ENCODE assay signal across 13 mouse cellular contexts in the genomic region with DNA sequence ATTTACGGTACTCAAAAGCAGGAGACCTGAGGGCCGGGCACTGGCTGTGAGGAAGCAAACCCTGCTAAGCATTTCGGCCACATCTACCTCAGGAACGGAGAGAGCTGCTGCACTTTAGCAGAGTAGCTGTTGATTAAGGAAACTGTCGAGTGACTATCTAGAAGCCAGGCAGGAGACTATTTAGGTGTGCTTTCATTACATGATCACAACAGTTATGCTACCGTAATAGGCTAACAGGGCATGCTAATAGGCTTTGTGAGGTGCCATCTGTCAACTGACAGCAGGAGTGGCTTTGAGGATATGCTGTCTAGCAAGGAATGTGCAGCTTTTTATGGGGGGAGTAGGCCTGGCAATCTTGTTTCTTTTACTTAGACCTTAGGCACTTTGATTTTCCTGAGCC. TPM values are rescaled to one million over a fixed set of nuclear protein-coding genes. Genes with fewer than 3 reads are reported as not detected.
DNase-seq lines count a peak whose midpoint lies in the region; ATAC-seq and TF ChIP-seq lines count a peak whose summit lies in the region.
"Had no signal": no experiment of that assay in that cellular context is flagged by ENCODE, and none has a peak within 500 bp of the region (broad histone marks: within the 10 kb centered on the region; RNA-seq: fewer than 3 reads in every experiment).

No protein-coding gene starts in this region.

- H3K9me3 ChIP-seq in heart, embryonic 12.5 days (replicated peaks): no peaks in the 10 kb centered on the region
- no peaks in the 10 kb centered on the region for H3K9me3 ChIP-seq in forebrain, embryonic 14.5 days (replicated peaks; ENCODE audit: control insufficient read depth, low read length)
- no peaks in the 10 kb centered on the region for H3K9me3 ChIP-seq in midbrain, postnatal 0 days (ENCODE audit: low read length)
- H3K9me3 ChIP-seq: embryonic facial prominence, embryonic 10.5 days; neural tube, embryonic 15.5 days had no signal

- H3K4me3 ChIP-seq in heart, embryonic 12.5 days: no peak overlapping the region
- no peak overlapping the region for H3K4me3 ChIP-seq in forebrain, embryonic 14.5 days (ENCODE audit: low read depth, low read length)
- no peak overlapping the region for H3K4me3 ChIP-seq in midbrain, postnatal 0 days (ENCODE audit: low read depth, low read length)
- H3K4me3 ChIP-seq: embryonic facial prominence, embryonic 10.5 days; neural tube, embryonic 15.5 days had no signal

- intact Hi-C loops in heart, postnatal 25 days (cut with DNase I): loop anchor here (5.0 kb wide), 1 partner anchor 242 kb away; no protein-coding TSS in a partner anchor

- no peak overlapping the region for H3K9ac ChIP-seq in heart, embryonic 12.5 days
- no peak overlapping the region for H3K9ac ChIP-seq in forebrain, embryonic 14.5 days (ENCODE audit: low read length)
- H3K9ac ChIP-seq in midbrain, postnatal 0 days (replicated peaks; ENCODE audit: low read length, poor library complexity, severe bottlenecking): no peak overlapping the region
- H3K9ac ChIP-seq: neural tube, embryonic 15.5 days had no signal

- 32% methylated on average over 6 of the region's 6 CpGs for WGBS in heart, embryonic 12.5 days
- WGBS in forebrain, embryonic 14.5 days: 36% methylated on average over 6 of the region's 6 CpGs
- 43% methylated on average over 6 of the region's 6 CpGs for WGBS in midbrain, postnatal 0 days

- ATAC-seq in heart, embryonic 12.5 days (ENCODE audit: insufficient number of reproducible peaks, low FRiP score): no peak
- peak; percentile 74 for ATAC-seq in forebrain, embryonic 14.5 days
- no peak for ATAC-seq in midbrain, postnatal 0 days (ENCODE audit: low FRiP score)

- H3K4me1 ChIP-seq in heart, embryonic 12.5 days (replicated peaks): peaks cover 8% of the 10 kb centered on the region; the same call in 1 of the 2 replicates
- H3K4me1 ChIP-seq in forebrain, embryonic 14.5 days (ENCODE audit: control insufficient read depth, insufficient read depth, low read length): no peaks in the 10 kb centered on the region
- H3K4me1 ChIP-seq in midbrain, postnatal 0 days (ENCODE audit: insufficient read depth, low read length): no peaks in the 10 kb centered on the region
- H3K4me1 ChIP-seq: embryonic facial prominence, embryonic 10.5 days; neural tube, embryonic 15.5 days had no signal

- TF ChIP-seq CTCF in midbrain, postnatal 0 days (IDR thresholded peaks at IDR 0.05): no peak

- peaks cover 22% of the 10 kb centered on the region for H3K36me3 ChIP-seq in heart, embryonic 12.5 days
- H3K36me3 ChIP-seq in forebrain, embryonic 14.5 days (ENCODE audit: control insufficient read depth, insufficient read depth, low read length): peaks cover 26% of the 10 kb centered on the region
- H3K36me3 ChIP-seq in midbrain, postnatal 0 days (ENCODE audit: insufficient read depth, low read length): peaks cover 8% of the 10 kb centered on the region; the same call in 1 of the 2 replicates

- no peak for DNase-seq in heart, postnatal 25 days (ENCODE audit: low spot score)
- peak; percentile 48 to 54 for DNase-seq in cerebellum, postnatal 10 days
- peak; percentile 71 for DNase-seq in forebrain, embryonic 14.5 days (ENCODE audit: low spot score)
- DNase-seq in midbrain, postnatal 0 days (ENCODE audit: low spot score): peak; percentile 45
- DNase-seq in kidney, postnatal 36 days: no peak
- no peak for DNase-seq in frontal cortex, postnatal 10 days (ENCODE audit: low spot score in 2 of 2)
- DNase-seq: gastrocnemius, postnatal 14 days; kidney, adult 2 months had no signal

- no peaks in the 10 kb centered on the region for H3K27me3 ChIP-seq in heart, embryonic 12.5 days (replicated peaks)
- no peaks in the 10 kb centered on the region for H3K27me3 ChIP-seq in forebrain, embryonic 14.5 days (replicated peaks; ENCODE audit: control insufficient read depth, insufficient read depth, low read length)
- H3K27me3 ChIP-seq in midbrain, postnatal 0 days (ENCODE audit: insufficient read depth, low read length): no peaks in the 10 kb centered on the region
- H3K27me3 ChIP-seq: CH12.LX; neural tube, embryonic 15.5 days had no signal

- peak overlapping the region; percentile 23; the same call in 1 of the 2 replicates for H3K4me2 ChIP-seq in heart, embryonic 12.5 days
- H3K4me2 ChIP-seq in forebrain, embryonic 14.5 days (ENCODE audit: low read length): no peak overlapping the region
- H3K4me2 ChIP-seq in midbrain, postnatal 0 days (ENCODE audit: low read depth, low read length, poor library complexity, severe bottlenecking): no peak overlapping the region
- H3K4me2 ChIP-seq: liver, embryonic 11.5 days; neural tube, embryonic 15.5 days had no signal

- H3K27ac ChIP-seq in heart, embryonic 12.5 days (ENCODE audit: poor library complexity, severe bottlenecking): no peak overlapping the region
- H3K27ac ChIP-seq in forebrain, embryonic 14.5 days (ENCODE audit: low read depth, low read length): 0 out of 2 replicates have a peak overlapping the region, but pooled peaks have one; percentile 3
- H3K27ac ChIP-seq in midbrain, postnatal 0 days (ENCODE audit: low read depth, low read length): no peak overlapping the region
- H3K27ac ChIP-seq: embryonic facial prominence, embryonic 10.5 days; neural tube, embryonic 15.5 days had no signal

RNA-seq across cellular contexts. Expression of a gene that starts 13.7 kb away (rescaled TPM):
- polyA plus RNA-seq in heart, embryonic 12.5 days (2016; fragmentation: Nextera tagmentation; extraction: Ambion mirVana): 11.7 and 11.8 TPM in 2 replicates
- 1 to 10 TPM; 6.4 to 8.4 TPM for total RNA-seq in heart, postnatal 25 days (2021)
- polyA plus RNA-seq in forebrain, embryonic 14.5 days (2014; fragmentation: Nextera tagmentation; extraction: Ambion mirVana): 11.2 and 14.2 TPM in 2 replicates
- total RNA-seq in midbrain, postnatal 0 days (2014; rRNA removed): 2.9 and 3.0 TPM in 2 replicates
- 8.7 and 11.5 TPM in 2 replicates for polyA plus RNA-seq in midbrain, postnatal 0 days (2015; fragmentation: Nextera tagmentation; extraction: Ambion mirVana)

RNA-seq across cellular contexts. Expression of a gene that starts 47.4 kb away (rescaled TPM):
- 37.6 and 39.4 TPM in 2 replicates for polyA plus RNA-seq in heart, embryonic 12.5 days (2016; fragmentation: Nextera tagmentation; extraction: Ambion mirVana)
- 10 to 100 TPM; 14.3 to 15.9 TPM for total RNA-seq in heart, postnatal 25 days (2021)
- 68.2 and 70.1 TPM in 2 replicates for polyA plus RNA-seq in forebrain, embryonic 14.5 days (2014; fragmentation: Nextera tagmentation; extraction: Ambion mirVana)
- total RNA-seq in midbrain, postnatal 0 days (2014; rRNA removed): 38.7 and 42.5 TPM in 2 replicates
- polyA plus RNA-seq in midbrain, postnatal 0 days (2015; fragmentation: Nextera tagmentation; extraction: Ambion mirVana): 29.7 and 31.3 TPM in 2 replicates

Comparison
In these comparisons a context has a peak if more than half of its experiments do, and no peak if none do; other contexts are left out.
1. DNase-seq: peak in cerebellum, postnatal 10 days (2 of 2), forebrain, embryonic 14.5 days (single experiment) and midbrain, postnatal 0 days (single experiment); none in heart, postnatal 25 days (single experiment), kidney, postnatal 36 days (0 of 2) and frontal cortex, postnatal 10 days (0 of 2).